ENCODE assay signal across 9 mouse cellular contexts in the genomic region with DNA sequence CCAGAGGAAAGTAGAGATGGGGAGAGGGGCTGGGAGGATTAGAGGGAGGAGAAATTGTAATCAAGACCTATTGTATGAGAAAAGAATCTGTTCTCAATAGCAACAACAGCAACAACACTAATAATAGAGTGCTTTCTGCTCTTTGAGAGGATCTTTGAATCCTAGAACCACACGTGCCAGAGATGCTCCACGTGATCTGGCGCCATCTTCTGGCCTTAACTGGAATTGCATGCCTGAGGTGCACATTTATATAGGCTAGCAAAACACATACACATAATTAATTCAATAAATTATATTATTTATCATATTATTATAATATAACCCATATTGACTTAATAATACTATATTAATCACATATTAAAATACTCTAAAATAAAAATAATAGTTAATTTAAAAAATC. TPM values are rescaled to one million over a fixed set of nuclear protein-coding genes. Genes with fewer than 3 reads are reported as not detected.
A peak's percentile ranks its signal among the peaks of the same experiment; 100 is the strongest.
DNase-seq lines count a peak whose midpoint lies in the region; ATAC-seq and TF ChIP-seq lines count a peak whose summit lies in the region.
"Had no signal": no experiment of that assay in that cellular context is flagged by ENCODE, and none has a peak within 500 bp of the region (broad histone marks: within the 10 kb centered on the region; RNA-seq: fewer than 3 reads in every experiment).

No protein-coding gene starts in this region.

- no peaks in the 10 kb centered on the region for H3K36me3 ChIP-seq in kidney, adult 2 months (ENCODE audit: control insufficient read depth, insufficient read depth, low read length)
- no peaks in the 10 kb centered on the region for H3K36me3 ChIP-seq in kidney, embryonic 15.5 days
- H3K36me3 ChIP-seq in E14TG2a.4 (ENCODE audit: insufficient read depth, low read length) = no peaks in the 10 kb centered on the region
- H3K36me3 ChIP-seq: heart, embryonic 13.5 days had no signal

- H3K9me3 ChIP-seq in kidney, embryonic 15.5 days (replicated peaks) = no peaks in the 10 kb centered on the region
- no peaks in the 10 kb centered on the region for H3K9me3 ChIP-seq in E14TG2a.4 (ENCODE audit: low read length)
- H3K9me3 ChIP-seq: heart, embryonic 13.5 days had no signal

- peak; percentile 83 for TF ChIP-seq CTCF in kidney, adult 2 months (conservative IDR thresholded peaks at IDR 0.05; ENCODE audit: insufficient read depth, insufficient read length, low read depth, low read length)
- TF ChIP-seq CTCF in E14TG2a.4 (conservative IDR thresholded peaks at IDR 0.05; ENCODE audit: low read length) = peak; percentile 98

- ATAC-seq in kidney, embryonic 15.5 days (replicated peaks; ENCODE audit: low FRiP score) = no peak
- peak; percentile 72 for ATAC-seq in inflammation-experienced regulatory T-cells, adult 6 months

- no peak overlapping the region for H3K4me3 ChIP-seq in kidney, adult 2 months (ENCODE audit: insufficient read depth, low read depth, low read length)
- H3K4me3 ChIP-seq in kidney, embryonic 15.5 days (replicated peaks) = no peak overlapping the region
- H3K4me3 ChIP-seq in E14TG2a.4 (replicated peaks; ENCODE audit: low read length) = no peak overlapping the region
- H3K4me3 ChIP-seq: heart, embryonic 13.5 days had no signal

- no peaks in the 10 kb centered on the region for H3K4me1 ChIP-seq in kidney, adult 2 months (ENCODE audit: control insufficient read depth, insufficient read depth, low read length)
- no peaks in the 10 kb centered on the region for H3K4me1 ChIP-seq in kidney, embryonic 15.5 days
- no peaks in the 10 kb centered on the region for H3K4me1 ChIP-seq in E14TG2a.4 (replicated peaks; ENCODE audit: low read depth, low read length)
- H3K4me1 ChIP-seq: heart, embryonic 13.5 days had no signal

- H3K27ac ChIP-seq in kidney, adult 2 months (ENCODE audit: insufficient read depth, low read depth, low read length) = no peak overlapping the region
- no peak overlapping the region for H3K27ac ChIP-seq in kidney, embryonic 15.5 days
- H3K27ac ChIP-seq: heart, embryonic 13.5 days had no signal

- H3K9ac ChIP-seq in kidney, embryonic 15.5 days = no peak overlapping the region
- H3K9ac ChIP-seq: heart, embryonic 13.5 days had no signal

- H3K4me2 ChIP-seq in kidney, embryonic 15.5 days = no peak overlapping the region
- H3K4me2 ChIP-seq: heart, embryonic 13.5 days had no signal

- no peaks in the 10 kb centered on the region for H3K27me3 ChIP-seq in kidney, adult 2 months (replicated peaks; ENCODE audit: control insufficient read depth, insufficient read depth, low read length)
- no peaks in the 10 kb centered on the region for H3K27me3 ChIP-seq in kidney, embryonic 15.5 days
- no peaks in the 10 kb centered on the region for H3K27me3 ChIP-seq in E14TG2a.4 (ENCODE audit: insufficient read depth, low read length)
- H3K27me3 ChIP-seq: heart, embryonic 13.5 days had no signal

- DNase-seq in kidney, adult 2 months = peak; percentile 41
- peak; percentile 27 to 49 for DNase-seq in adrenal gland, postnatal 36 days
- DNase-seq in natural killer cell, adult 2 months (ENCODE audit: low spot score in 2 of 2) = peak; percentile 40 to 63
- no peak for DNase-seq in layer of hippocampus, adult 11-12 months (ENCODE audit: low spot score)
- no peak for DNase-seq in right cerebral cortex, postnatal 36 days (ENCODE audit: low spot score in 2 of 2)

- WGBS in kidney, adult 2 months = 6% methylated on average over 3 of the region's 3 CpGs
- 6% methylated on average over 3 of the region's 3 CpGs for WGBS in kidney, embryonic 15.5 days

- TF ChIP-seq POLR2A in kidney, adult 2 months (IDR thresholded peaks at IDR 0.05; ENCODE audit: low read depth, low read length) = no peak

RNA-seq across cellular contexts. Expression of gene Olfr655, which starts 1.6 kb away (rescaled TPM):
- polyA plus RNA-seq in kidney, adult 2 months (2012; rRNA removed) = not detected in 2 replicates
- not detected in 2 replicates for polyA plus RNA-seq in kidney, embryonic 15.5 days (2015; fragmentation: Nextera tagmentation; extraction: Ambion mirVana)
- not detected for total RNA-seq in adrenal gland, postnatal 36 days (2021)
- not detected for polyA plus RNA-seq in inflammation-experienced regulatory T-cells, adult 6 months (2017; shearing (Covaris generic))
- polyA plus RNA-seq: heart, embryonic 13.5 days had no signal

RNA-seq across cellular contexts. Expression of gene Olfr656, which starts 10.6 kb away (rescaled TPM):
- polyA plus RNA-seq in kidney, adult 2 months (2012; rRNA removed) = not detected in 2 replicates
- polyA plus RNA-seq in kidney, embryonic 15.5 days (2015; fragmentation: Nextera tagmentation; extraction: Ambion mirVana) = not detected in 2 replicates
- not detected for total RNA-seq in adrenal gland, postnatal 36 days (2021)
- not detected for polyA plus RNA-seq in inflammation-experienced regulatory T-cells, adult 6 months (2017; shearing (Covaris generic))
- polyA plus RNA-seq: heart, embryonic 13.5 days had no signal

RNA-seq across cellular contexts. Expression of gene Olfr654, which starts 16.3 kb away (rescaled TPM):
- polyA plus RNA-seq in kidney, adult 2 months (2012; rRNA removed) = not detected in 2 replicates
- polyA plus RNA-seq in kidney, embryonic 15.5 days (2015; fragmentation: Nextera tagmentation; extraction: Ambion mirVana) = not detected in 2 replicates
- not detected for total RNA-seq in adrenal gland, postnatal 36 days (2021)
- polyA plus RNA-seq in inflammation-experienced regulatory T-cells, adult 6 months (2017; shearing (Covaris generic)) = not detected
- polyA plus RNA-seq: heart, embryonic 13.5 days had no signal

RNA-seq across cellular contexts. Expression of gene Olfr657, which starts 21.4 kb away (rescaled TPM):
- polyA plus RNA-seq in kidney, adult 2 months (2012; rRNA removed) = not detected in 2 replicates
- polyA plus RNA-seq in kidney, embryonic 15.5 days (2015; fragmentation: Nextera tagmentation; extraction: Ambion mirVana) = not detected in 2 replicates
- not detected for total RNA-seq in adrenal gland, postnatal 36 days (2021)
- under 1 TPM in 1 of 3 experiments, not detected in 2; 0.39 TPM for polyA plus RNA-seq in inflammation-experienced regulatory T-cells, adult 6 months (2017; shearing (Covaris generic))
- polyA plus RNA-seq: heart, embryonic 13.5 days had no signal

RNA-seq across cellular contexts. Expression of gene Olfr653, which starts 26.1 kb away (rescaled TPM):
- not detected in 2 replicates for polyA plus RNA-seq in kidney, adult 2 months (2012; rRNA removed)
- polyA plus RNA-seq in kidney, embryonic 15.5 days (2015; fragmentation: Nextera tagmentation; extraction: Ambion mirVana) = not detected in 2 replicates
- total RNA-seq in adrenal gland, postnatal 36 days (2021) = not detected
- polyA plus RNA-seq in inflammation-experienced regulatory T-cells, adult 6 months (2017; shearing (Covaris generic)) = not detected
- polyA plus RNA-seq: heart, embryonic 13.5 days had no signal

Comparison
In these comparisons a context has a peak if more than half of its experiments do, and no peak if none do; other contexts are left out.
1. DNase-seq: peak in kidney, adult 2 months (single experiment), adrenal gland, postnatal 36 days (2 of 2) and natural killer cell, adult 2 months (2 of 2); none in layer of hippocampus, adult 11-12 months (single experiment) and right cerebral cortex, postnatal 36 days (0 of 2).